8 mouse cellular contexts compared by ENCODE assay signal in genomic region chr11:54727327-54727901, GRCm38 (mm10).
A peak's percentile ranks its signal among the peaks of the same experiment; 100 is the strongest.
DNase-seq lines count a peak whose midpoint lies in the region; ATAC-seq and TF ChIP-seq lines count a peak whose summit lies in the region.

No protein-coding gene starts in this region.

- peak; percentile 17 for DNase-seq in right cerebral cortex, adult 18-20 months
- DNase-seq in right cerebral cortex, postnatal 36 days (ENCODE audit: low spot score in 2 of 2), result no peak
- peak; percentile 80 for DNase-seq in lung, postnatal 0 days (ENCODE audit: low spot score)
- peak; percentile 41 for DNase-seq in telencephalon, adult 2 months (ENCODE audit: low read depth, low spot score)
- no peak for DNase-seq in adrenal gland, adult 18-20 months (ENCODE audit: low spot score in 2 of 2)
- no peak for DNase-seq in urinary bladder, adult 18-20 months (ENCODE audit: low spot score in 2 of 2)

- no peak overlapping the region for H3K4me2 ChIP-seq in heart, embryonic 13.5 days
- no peak overlapping the region for H3K4me2 ChIP-seq in lung, postnatal 0 days (replicated peaks; ENCODE audit: low read depth, low read length)

- 28% methylated on average over 5 of the region's 5 CpGs for WGBS in heart, embryonic 13.5 days
- 36% methylated on average over 5 of the region's 5 CpGs for WGBS in lung, postnatal 0 days

- H3K27me3 ChIP-seq in heart, embryonic 13.5 days (replicated peaks), result no peaks in the 10 kb centered on the region
- no peaks in the 10 kb centered on the region for H3K27me3 ChIP-seq in lung, postnatal 0 days (replicated peaks; ENCODE audit: insufficient read depth, low read length)

- H3K4me1 ChIP-seq in heart, embryonic 13.5 days, result peaks cover 51% of the 10 kb centered on the region
- no peaks in the 10 kb centered on the region for H3K4me1 ChIP-seq in lung, postnatal 0 days (ENCODE audit: insufficient read depth, low read depth, low read length)

- TF ChIP-seq CTCF in lung, postnatal 0 days (IDR thresholded peaks at IDR 0.05), result peak; percentile 57

- peak; percentile 90 for TF ChIP-seq EP300 in lung, postnatal 0 days (IDR thresholded peaks at IDR 0.05)

- no peak overlapping the region for H3K4me3 ChIP-seq in heart, embryonic 13.5 days
- H3K4me3 ChIP-seq in lung, postnatal 0 days (ENCODE audit: low read depth, low read length), result no peak overlapping the region

- peak overlapping the region; percentile 33; the same call in 1 of the 2 replicates for H3K9ac ChIP-seq in heart, embryonic 13.5 days
- H3K9ac ChIP-seq in lung, postnatal 0 days (replicated peaks; ENCODE audit: low read depth), result no peak overlapping the region

- H3K9me3 ChIP-seq in heart, embryonic 13.5 days, result no peaks in the 10 kb centered on the region
- H3K9me3 ChIP-seq in lung, postnatal 0 days (ENCODE audit: low read length), result no peaks in the 10 kb centered on the region

- H3K27ac ChIP-seq in heart, embryonic 13.5 days (replicated peaks), result peak overlapping the region; percentile 75
- peak overlapping the region; percentile 63 for H3K27ac ChIP-seq in lung, postnatal 0 days (ENCODE audit: low read length)

- ATAC-seq in heart, embryonic 13.5 days (ENCODE audit: extremely low read depth, insufficient number of reproducible peaks, low FRiP score, low TSS enrichment), result no peak
- peak; percentile 90 for ATAC-seq in lung, postnatal 0 days
- ATAC-seq in cerebellum, adult (ENCODE audit: insufficient number of reproducible peaks, low FRiP score, low TSS enrichment), result no peak

- peaks cover 37% of the 10 kb centered on the region for H3K36me3 ChIP-seq in heart, embryonic 13.5 days
- peaks cover 4% of the 10 kb centered on the region; the same call in 1 of the 2 replicates for H3K36me3 ChIP-seq in lung, postnatal 0 days (ENCODE audit: insufficient read depth, low read length)

Comparison
In these comparisons a context has a peak if more than half of its experiments do, and no peak if none do; other contexts are left out.
1. DNase-seq: peak in right cerebral cortex, adult 18-20 months (single experiment), lung, postnatal 0 days (single experiment) and telencephalon, adult 2 months (single experiment); none in right cerebral cortex, postnatal 36 days (0 of 2), adrenal gland, adult 18-20 months (0 of 2) and urinary bladder, adult 18-20 months (0 of 2).